Mouse (Mus musculus): ENCODE results near the gene Pakap.

The Pakap gene

DNA sequence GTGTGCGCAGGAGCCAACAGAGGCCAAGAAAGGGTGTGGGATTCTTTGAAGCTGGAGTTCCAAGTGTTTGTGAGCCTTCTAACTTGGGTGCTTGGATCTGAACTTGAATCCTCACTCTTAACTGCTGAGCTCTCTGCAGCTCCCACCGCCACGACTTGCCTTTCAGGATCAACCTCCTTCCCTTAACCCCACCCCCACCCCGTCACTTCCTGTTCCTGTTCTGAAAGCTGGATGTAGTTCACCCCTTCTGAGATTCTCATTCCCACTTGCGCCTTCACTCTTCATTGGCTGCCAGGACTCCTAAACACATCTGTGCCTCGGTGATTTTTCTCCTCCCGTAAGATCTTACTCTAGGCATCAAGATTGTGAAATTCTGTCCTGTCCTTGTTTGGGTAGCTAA, 106.4 kb downstream of the Pakap start:
- DNase-seq (ENCODE audit: low read depth) = no peak

DNA sequence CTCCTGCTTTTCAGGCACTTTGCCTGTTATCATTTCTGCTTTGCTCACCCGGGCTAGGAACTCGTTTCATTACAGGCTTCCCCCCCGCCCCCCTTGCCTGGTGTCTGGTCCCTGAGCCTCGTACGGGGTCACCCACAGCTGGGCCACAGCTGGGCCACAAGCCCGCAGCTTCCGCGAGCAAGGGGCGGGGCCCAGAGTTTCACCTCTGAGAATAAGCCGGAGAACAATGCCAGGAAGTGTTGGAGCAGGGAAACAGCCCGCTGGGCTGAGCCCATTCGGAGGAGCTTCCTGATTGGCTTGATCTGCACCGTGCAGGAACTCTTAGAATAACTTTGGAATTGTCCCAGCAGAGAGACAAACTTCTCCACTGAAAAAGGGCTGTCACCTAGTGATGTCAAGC, 107.4 kb downstream of the Pakap start:
- DNase-seq (ENCODE audit: low read depth) = no peak

DNA sequence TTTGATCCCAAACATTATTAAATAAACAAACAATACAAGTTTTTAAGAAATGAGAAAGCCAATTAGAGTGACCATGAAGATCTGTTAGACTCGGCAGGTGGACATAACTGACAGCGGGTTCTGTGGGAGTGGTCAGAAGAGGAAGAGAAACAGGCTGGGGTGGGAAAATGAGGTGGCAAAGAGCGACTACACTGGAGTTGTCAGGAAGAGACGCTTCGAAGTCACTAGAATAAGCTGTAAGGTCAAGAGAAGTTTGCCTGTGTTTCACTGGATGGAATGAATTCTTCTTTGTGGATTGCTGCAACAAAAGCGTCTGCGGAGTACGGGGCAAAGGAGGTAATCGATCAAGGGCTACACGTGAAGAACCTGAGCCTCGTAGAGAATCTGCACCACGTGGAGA, 109.9 kb downstream of the Pakap start:
- DNase-seq (ENCODE audit: low read depth) = no peak

DNA sequence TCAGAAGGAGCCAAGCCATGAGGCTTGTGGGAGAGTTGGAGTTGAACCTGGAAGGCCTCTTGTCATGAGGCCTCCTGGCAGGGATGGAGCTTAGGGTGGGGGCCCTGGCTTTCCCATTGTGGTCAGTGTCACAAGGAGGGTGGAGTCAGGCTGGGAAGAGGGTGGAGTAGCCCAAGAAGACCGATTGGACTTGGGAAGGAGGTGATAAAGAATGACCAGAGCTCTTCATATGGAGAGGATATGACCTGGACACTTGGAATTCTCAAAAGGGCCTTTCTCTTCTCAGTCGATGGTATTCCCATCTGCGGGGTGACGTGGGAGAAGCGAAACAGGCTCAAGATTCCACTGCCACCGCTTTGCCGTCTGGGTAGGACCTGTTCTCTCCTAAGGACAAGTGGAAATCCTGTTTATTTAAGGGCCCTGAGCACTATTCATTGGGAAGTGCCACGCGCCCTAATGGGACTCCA, 111.0 kb downstream of the Pakap start:
- no peak for DNase-seq (ENCODE audit: low read depth)

DNA sequence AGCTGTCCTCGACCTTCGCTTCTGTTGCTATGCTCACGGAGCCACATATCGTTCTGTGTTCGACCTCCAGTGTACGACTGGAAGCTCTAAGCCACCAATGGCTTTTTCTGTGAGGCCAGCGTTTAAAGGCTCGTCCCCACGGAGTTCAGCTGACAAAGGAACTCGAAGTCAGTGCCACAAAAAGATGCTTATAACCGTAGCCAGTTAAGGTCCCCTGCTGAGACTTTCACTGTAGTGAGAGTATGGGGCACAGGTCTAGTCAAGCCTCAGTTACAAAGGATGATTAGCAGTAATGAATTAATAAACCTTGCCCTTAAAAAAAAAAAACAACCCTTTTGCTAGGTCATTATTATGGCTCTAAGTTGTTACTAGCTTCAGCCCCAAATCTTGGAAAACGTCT, 112.2 kb downstream of the Pakap start:
- no peak for DNase-seq (ENCODE audit: low read depth)

DNA sequence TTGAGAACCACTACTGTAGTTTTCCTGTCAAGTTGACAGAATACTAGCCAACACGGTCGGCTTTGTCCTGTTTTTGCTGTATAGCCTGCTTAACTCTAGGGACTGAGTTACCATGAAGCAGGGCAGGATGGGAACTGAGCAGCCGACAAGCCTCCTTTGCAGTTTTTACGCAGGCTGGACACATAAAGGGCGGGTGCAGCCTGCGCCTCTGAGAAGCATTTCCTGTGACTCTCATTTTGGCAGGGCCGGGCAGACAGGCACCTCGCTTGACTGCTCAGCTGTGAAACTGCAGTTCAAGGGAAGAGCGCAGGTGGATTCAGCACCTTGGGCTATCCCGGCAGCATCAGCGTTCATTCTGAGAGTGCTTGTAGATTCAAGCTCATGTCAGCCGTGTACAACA, 113.5 kb downstream of the Pakap start:
- no peak for DNase-seq (ENCODE audit: low read depth)

DNA sequence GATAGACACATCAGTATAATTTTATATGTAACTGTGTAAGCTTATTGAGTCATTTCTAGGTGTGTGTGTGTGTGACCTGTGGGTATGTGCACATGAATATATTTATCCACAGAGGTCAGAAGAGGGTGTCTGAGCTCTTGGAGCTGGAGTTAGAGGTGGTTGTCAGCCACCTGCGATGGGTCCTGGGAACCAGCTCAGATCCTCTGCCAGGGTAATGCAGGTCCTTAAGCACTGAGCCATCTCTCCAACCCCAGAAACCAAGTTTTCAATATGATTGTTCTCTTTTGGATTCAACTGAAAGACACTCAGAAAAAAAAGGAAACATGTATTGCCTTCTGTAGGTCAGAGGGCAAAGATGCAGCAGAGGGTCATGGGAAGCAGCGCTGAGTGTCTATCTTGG, 114.4 kb downstream of the Pakap start:
- DNase-seq (ENCODE audit: low read depth) = no peak

DNA sequence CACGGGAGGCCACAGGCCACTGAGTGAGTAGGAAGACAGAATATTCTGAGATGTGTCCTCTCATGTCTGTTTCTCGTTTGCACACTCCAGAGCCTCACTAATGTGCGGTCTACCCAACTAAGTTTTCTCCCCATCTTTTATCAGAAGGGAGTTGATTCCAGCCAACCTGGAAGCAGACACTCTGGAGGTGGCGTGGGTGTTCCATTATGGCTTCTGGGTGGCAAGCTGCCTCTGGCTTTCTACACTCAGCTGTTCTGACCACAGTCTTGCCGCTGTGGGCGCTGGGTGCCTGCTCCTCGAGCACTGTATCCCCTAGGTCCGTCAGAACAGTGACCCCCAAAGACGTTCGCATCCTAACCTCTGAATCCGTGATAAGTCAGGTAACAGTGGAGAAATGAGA, 115.0 kb downstream of the Pakap start:
- no peak for DNase-seq (ENCODE audit: low read depth)

DNA sequence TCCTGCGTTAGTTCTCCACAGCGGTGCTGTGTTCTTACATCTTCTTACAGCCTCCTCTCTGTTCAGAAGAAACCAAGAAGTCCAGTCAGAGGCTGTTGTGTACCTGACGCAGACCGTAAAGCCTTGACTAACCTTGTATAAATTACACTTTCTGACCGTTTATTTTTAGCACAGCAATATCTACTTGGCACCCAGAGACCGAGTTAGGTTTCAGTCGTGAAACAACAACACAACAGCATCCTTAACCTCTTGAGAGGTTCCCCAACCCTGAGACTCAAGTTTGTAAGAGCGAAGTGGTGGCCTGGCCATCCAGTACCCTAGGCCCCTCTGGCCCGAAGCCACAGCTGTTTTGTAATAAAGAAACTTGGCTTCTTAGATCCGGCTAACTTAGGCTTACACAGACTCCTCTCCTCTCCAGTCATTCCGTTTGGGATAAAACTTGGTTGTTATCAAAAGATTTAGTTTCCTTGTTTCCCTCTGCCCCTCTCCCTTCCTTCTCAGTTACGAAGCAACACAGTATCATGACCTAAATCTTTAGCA, 116.8 kb downstream of the Pakap start:
- peak; percentile 35 for DNase-seq (ENCODE audit: low read depth)

DNA sequence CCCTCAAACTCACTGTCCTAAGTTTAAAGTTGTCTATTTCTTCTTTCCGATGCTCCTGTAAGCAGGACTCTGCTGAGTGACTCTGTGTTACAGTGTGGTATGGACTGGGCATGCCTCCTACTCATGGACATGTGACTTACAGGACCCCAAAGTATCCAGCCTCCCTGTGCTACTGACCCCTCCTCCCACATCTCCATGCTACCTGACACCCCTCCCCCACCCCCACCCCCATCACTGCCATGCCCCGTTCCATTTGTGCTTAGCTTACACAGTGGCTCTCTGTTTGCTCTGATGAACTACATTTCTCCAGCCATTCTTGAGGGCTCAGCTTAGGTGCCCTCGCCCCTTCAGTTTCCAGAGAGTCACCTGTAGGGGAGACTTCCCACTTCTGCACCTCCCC, 118.8 kb downstream of the Pakap start:
- DNase-seq (ENCODE audit: low read depth) = no peak

DNA sequence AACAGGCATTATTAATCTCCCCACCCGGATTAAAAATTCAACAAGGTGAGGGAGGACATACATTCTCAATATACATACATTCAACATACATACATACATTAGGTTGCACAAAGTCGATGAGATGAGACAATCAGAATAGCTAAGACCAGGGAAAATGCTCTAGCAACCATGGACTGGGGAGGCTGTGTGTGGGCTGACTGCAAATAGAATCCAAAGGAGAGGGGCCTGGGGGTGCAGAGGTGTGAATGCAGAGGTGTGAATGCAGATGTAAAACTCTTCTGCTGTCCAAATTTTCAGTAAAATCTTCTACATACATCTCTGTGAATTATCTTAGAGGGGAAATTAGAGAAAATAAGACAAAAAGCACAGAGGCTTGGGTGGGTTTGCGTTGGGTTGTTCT, 119.6 kb downstream of the Pakap start:
- DNase-seq (ENCODE audit: low read depth) = no peak

DNA sequence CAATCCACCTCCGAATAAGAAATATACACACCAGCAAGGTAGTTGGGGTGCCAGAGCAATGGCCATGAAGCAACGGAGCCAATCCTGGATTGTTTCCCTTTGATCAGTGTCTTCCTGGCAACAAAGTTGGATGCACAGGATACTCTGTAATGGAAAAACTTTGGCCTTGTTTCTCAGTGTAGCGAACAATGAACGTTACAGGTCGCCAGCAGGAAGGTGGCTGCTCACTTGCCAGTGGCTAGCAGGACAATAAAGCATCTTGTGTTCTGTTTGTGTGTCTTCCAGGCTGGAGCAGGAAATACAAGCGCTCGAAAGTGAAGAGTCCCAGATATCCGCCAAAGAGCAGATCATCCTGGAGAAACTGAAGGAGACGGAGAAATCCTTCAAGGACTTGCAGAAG, 120.2 kb downstream of the Pakap start:
- DNase-seq (ENCODE audit: low read depth) = no peak

DNA sequence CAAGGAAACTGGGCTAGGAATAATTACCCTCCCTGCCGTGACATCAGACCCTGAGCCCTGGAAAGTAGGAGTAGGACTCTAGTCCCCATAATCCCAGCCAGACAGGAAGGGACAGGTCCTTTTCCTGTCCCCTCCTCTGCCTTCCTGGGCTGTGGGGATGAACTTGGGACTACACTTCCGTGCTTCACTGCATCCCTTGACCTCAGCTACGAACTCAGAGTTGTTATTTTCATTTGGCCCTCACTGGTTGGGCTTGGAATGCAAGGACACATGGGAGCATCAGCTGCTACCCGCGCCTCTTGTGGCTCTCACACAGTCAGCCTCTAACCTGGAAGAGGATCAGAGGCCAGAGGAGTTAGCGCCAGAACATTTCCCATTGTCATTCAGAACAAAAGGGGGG, 122.0 kb downstream of the Pakap start:
- DNase-seq (ENCODE audit: low read depth) = no peak

DNA sequence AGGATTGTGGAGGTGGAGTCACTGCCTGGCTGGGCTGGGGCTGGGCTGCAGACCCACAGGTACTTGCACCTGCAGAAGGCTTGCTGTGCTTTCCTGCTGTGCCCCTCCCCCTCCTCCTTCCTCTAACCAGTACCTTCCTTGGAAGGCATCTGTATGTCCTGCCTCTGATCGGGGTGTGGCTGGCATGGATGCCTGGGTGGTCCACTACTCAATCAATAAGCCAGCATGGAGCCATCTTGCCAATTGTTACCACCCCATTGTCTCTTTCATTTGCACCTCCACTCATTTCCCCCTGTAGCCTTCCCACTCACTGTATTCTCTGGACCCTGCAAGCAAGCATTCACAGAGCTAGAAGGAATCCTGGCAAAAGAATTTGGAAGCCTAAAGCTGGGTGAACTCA, 122.8 kb downstream of the Pakap start:
- DNase-seq (ENCODE audit: low read depth) = no peak

DNA sequence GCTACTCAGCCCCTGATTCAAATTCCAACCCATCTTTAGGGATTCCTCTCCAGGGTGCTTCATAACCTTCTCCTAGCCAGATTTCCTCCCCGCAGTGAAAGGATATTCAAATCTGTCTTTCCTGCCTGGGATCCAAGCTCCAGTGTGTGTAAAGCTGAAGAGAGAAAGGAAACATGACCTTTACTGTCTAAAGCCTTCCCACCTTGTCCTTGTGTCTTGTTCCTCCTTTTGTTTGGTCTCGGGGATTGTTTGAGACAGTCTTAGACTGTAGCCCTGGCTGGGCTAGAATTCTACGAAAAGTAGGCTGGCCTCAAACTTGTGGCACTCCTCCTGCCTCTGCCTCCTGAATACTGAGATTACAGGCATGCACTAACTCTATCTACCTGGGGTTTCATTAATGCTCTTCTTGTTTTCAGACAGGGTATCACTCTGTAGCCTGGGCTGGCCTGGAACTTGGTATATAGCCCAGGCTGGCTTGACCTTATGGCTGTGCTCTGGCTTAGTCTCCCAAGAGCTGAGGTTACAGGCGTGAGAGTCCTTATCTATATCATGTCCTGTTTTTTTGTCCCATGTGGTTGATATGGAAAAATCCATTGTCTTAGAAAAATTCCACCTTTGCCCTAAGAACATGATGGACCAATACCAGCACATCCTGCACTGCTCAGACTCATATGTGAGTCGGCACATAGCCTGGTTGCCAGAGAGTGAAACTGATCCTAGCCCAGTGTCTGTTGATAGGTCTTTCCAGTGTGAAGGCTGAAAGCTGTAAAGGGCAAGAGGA, 126.6 kb downstream of the Pakap start:
- peak; percentile 25 for DNase-seq (ENCODE audit: low read depth)

DNA sequence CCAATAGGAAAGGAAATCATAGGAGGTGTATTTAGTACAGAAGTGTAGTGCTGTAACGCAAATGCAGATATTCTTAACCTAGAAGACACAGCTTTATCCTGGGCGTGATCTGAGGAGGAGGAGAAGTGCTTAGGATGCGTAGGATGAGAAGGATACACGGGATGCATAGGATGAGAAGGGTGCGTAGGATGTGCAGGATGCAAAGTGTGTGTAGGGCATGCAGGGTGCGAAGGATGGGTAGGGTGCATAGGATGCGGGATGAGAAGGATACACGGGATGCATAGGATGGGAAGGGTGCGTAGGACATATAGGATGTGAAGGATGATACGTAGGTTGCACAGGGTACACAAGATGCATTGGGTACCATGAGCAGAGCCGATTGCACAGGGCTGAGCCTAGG, 129.0 kb downstream of the Pakap start:
- DNase-seq (ENCODE audit: low read depth) = no peak

DNA sequence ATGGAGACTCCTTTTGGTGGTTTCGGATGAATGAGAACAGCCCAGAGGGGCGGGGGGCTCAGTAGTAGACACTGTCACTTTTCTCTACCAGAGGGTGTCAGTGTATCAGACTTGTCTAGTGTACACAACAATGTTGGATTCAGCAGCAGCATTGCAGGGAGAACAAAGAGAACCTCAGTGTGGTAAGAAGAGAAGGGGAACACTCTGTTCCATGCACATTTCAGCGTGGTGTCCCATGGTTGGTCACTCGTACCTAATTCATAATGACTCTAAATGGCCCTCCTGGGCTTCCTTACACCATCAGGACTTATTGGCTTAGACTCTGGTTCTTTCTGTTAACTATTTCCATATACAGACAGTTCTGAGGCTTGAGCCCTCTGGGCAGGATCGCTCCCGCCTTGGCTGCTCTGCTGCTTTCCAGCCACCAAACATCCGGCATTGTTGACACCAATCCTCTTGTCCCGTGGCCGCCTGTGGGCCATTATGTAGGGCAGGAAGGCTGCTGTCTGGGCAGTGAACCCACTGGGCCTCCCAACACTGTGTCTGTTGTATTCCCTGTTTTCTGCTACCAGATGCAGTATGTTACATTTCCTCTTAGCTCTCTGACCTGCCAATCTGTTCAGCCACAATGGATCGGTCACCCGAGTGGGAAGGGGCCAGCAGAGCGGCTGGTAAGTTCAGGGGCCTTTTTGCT, 130.1 kb downstream of the Pakap start:
- DNase-seq (ENCODE audit: low read depth) = no peak

DNA sequence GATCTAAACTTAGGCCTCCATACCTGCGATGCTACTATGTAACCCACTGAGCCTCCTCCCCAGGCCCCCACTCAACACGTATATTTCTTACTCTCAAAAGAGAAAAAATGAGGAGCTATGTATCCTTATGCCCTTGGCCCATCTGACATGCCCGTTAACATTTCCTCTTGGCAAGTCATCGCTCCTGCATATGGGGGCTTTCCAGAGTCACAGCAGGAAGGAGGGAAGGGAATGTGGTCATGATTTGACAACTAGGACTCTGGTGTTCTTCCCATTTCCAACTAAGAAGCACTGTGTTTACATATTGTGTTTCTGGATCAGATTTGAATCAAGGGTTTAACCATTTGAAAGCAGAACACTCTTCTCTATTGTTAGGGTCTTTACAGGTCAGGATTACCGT, 133.6 kb downstream of the Pakap start:
- DNase-seq (ENCODE audit: low read depth) = no peak

DNA sequence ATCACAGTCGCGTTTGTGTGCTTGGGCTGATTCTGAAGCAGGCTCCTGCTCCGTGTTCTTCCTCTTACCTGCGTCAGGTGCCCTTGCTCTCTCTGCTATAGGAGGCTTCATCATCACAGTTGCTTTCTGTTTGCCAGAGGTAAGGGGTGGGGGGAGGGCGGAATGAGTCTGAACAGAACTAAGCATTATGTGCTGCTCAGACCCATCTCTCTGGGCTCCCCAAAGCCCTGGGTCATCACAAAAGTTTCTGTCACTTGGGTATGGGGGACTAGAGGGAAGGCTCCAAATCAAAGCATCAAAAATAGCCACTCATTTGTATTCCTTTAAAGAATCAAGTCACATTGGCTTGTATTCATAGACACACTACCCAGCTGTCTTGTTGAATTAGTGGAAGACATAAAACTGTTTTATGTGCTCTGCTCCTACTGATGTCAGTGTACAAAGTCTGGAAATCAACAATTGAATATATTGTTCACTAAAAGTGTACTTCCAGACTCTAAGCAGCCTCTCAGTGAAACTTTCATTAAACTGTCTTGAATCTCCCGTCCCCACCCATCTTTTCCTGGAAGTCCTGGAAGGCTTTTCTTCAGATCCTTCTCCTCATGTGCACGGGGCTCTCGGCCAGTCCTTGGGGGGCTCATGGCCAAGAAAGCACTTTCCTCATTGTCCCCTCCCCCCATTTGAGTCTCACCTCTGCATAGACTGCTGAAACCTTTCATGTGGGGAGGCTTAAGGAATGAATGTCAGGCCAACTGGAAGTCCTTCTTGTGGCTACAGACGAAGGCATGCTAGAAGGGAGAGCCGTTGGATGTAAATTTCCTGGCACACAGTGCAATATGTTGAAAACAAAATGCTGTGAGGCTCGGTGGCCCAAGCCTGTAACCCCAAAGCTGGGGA, 135.8 kb downstream of the Pakap start:
- no peak for DNase-seq (ENCODE audit: low read depth)

DNA sequence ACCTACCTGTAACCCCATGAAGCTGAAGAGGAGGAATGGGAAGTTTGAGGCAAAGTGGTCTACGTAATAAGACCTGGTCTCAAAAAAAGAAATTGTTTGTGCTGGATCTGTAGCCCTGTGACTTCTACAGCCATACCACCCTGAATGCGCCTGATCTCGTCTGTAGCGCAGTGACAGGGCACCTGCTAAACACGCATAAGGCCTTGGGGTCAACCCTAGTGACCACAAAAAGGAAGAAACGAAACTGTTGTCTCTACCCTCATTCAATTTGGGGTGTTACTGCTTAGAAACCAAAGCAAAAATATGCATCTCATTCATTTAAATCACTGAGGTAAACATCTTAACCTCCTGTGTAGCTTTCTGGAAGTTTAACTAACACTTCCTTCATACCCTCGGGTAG, 136.6 kb downstream of the Pakap start:
- DNase-seq (ENCODE audit: low read depth) = no peak

DNA sequence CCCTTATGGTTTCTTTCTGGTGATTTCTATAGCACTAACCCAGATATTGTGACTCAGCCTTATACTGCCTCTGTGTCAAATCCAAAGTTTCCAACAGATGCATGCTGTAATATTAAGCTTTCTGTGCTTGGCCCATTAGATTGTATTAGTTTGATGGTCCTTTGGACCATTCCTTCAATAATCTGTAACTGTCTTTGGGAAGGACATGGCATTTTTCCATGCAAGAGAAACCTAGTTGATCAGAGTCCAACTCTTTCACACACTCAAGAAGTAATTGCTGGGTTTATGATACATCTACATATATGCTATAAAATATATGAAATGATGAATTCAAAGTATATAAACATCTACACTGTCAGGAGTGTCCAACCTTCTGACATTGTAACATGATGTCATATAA, 147.9 kb downstream of the Pakap start:
- DNase-seq (ENCODE audit: low read depth) = no peak

DNA sequence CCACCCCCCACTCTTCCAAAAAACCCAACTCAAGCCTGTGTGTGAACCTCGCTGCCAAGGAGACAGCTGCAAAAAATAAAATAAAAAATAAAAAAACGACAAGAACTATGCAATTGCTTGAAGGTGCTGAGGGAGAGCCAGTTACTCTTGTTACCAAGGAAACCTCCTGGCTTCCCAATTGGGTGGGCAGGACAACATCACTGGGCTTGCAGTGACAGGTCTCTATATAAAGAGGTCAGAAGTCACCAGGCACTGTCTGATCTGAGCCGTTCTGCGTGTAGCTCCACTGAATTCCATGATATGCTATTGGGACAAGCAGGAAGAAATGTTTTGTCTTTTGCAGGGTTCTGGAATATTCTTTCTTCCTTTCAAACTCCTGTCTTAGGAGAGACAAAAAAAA, 148.8 kb downstream of the Pakap start:
- no peak for DNase-seq (ENCODE audit: low read depth)

DNA sequence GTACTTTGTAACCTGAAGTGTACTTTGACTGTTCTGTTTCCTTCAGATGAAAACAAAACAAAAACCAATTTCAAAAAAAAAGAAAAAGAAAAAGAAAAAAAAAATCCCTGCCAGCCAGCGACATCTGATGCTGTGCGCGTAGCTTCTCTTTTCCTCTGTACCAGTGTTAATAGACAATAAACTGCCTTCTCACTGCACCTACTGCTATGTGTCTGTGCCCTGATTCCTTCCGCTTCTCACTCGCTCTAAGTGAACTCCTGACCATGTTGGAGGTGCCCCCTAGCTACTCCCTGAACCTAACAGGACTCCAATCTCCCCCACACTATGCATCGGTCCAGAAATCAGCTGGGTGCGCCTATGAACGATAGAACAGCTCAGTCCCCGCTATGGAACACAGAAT, 149.4 kb downstream of the Pakap start, which contains the start of gene Akap2:
Akap2 (plus strand) TSS at position 304 of the 400 bp plus-strand sequence.
- DNase-seq (ENCODE audit: low read depth) = no peak

Data from NIH3T3 (cell line).